Mouse (Mus musculus) heart, postnatal 0 days (tissue): ENCODE data around the gene Nrm.

Experiments used
- CTCF ChIP-seq: IDR thresholded peaks from 2 replicates; pipeline ENCODE4 v1.5.1; 2016; ENCODE audit warnings: antibody characterized with exemption, control low read depth, low read depth
- EP300 ChIP-seq: IDR thresholded peaks from 2 replicates; pipeline ENCODE4 v1.6.1; 2016; ENCODE audit warnings: antibody characterized with exemption, low read depth

DNA sequence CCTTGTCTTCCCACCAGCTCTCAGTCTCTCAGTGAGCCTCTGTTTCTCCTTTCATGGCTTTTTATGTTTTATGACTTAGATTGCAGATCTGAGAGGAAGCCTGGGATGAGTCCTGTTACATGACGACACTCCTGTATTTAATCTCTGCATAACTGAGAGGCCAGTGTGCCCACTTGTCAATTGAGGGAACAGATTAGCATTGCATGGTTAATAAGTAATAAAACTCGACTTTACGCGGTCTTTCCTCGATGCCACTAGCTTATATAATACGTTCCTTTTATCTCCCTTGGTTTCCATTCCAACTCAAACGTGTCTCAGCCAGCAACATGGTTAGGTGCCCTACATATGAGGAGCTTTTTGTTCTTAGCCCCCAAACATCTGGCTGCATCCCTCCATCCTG, 45.3 kb upstream of the Nrm start:
- TF ChIP-seq EP300 (no peak), CTCF (no peak)
